15 mouse cellular contexts compared by ENCODE assay signal in genomic region chr9:68782011-68782410, GRCm38 (mm10).
DNase-seq lines count a peak whose midpoint lies in the region; ATAC-seq and TF ChIP-seq lines count a peak whose summit lies in the region.
"Had no signal": no experiment of that assay in that cellular context is flagged by ENCODE, and none has a peak within 500 bp of the region (broad histone marks: within the 10 kb centered on the region; RNA-seq: fewer than 3 reads in every experiment).

No protein-coding gene starts in this region.

- no peak for TF ChIP-seq EP300 in lung, postnatal 0 days (IDR thresholded peaks at IDR 0.05)

- no peak overlapping the region for H3K4me3 ChIP-seq in lung, postnatal 0 days (ENCODE audit: low read depth, low read length)
- H3K4me3 ChIP-seq in heart, embryonic 11.5 days (ENCODE audit: low read depth, low read length): no peak overlapping the region
- no peak overlapping the region for H3K4me3 ChIP-seq in limb, embryonic 10.5 days
- H3K4me3 ChIP-seq: forebrain, embryonic 13.5 days; midbrain, embryonic 15.5 days; stomach, embryonic 15.5 days had no signal

- no peak for TF ChIP-seq CTCF in lung, postnatal 0 days (IDR thresholded peaks at IDR 0.05)

- 55% methylated on average over 8 of the region's 8 CpGs for WGBS in lung, postnatal 0 days
- 54% methylated on average over 8 of the region's 8 CpGs for WGBS in heart, embryonic 11.5 days (ENCODE audit: insufficient replicate concordance)
- WGBS in limb, embryonic 10.5 days: 87% methylated on average over 8 of the region's 8 CpGs

- H3K4me1 ChIP-seq in lung, postnatal 0 days (ENCODE audit: insufficient read depth, low read depth, low read length): no peaks in the 10 kb centered on the region
- H3K4me1 ChIP-seq in heart, embryonic 11.5 days (ENCODE audit: control insufficient read depth, insufficient read depth, low read length): peaks cover 19% of the 10 kb centered on the region
- H3K4me1 ChIP-seq in limb, embryonic 10.5 days: peaks cover 21% of the 10 kb centered on the region
- H3K4me1 ChIP-seq: midbrain, embryonic 15.5 days; stomach, embryonic 15.5 days had no signal

- no peaks in the 10 kb centered on the region for H3K27me3 ChIP-seq in lung, postnatal 0 days (replicated peaks; ENCODE audit: insufficient read depth, low read length)
- no peaks in the 10 kb centered on the region for H3K27me3 ChIP-seq in heart, embryonic 11.5 days (ENCODE audit: control insufficient read depth, insufficient read depth, low read length)
- H3K27me3 ChIP-seq in limb, embryonic 10.5 days (ENCODE audit: low read depth, poor library complexity, severe bottlenecking): no peaks in the 10 kb centered on the region
- H3K27me3 ChIP-seq: forebrain, embryonic 13.5 days; midbrain, embryonic 15.5 days; stomach, embryonic 15.5 days had no signal

- H3K36me3 ChIP-seq in lung, postnatal 0 days (ENCODE audit: insufficient read depth, low read length): no peaks in the 10 kb centered on the region
- no peaks in the 10 kb centered on the region for H3K36me3 ChIP-seq in heart, embryonic 11.5 days (ENCODE audit: control insufficient read depth, insufficient read depth, low read length)
- H3K36me3 ChIP-seq in limb, embryonic 10.5 days: no peaks in the 10 kb centered on the region
- H3K36me3 ChIP-seq: G1E; midbrain, embryonic 15.5 days; stomach, embryonic 15.5 days had no signal

- intact Hi-C loops in gastrocnemius, postnatal 36 days (cut with DNase I): no loop called here

- no peak overlapping the region for H3K9ac ChIP-seq in lung, postnatal 0 days (replicated peaks; ENCODE audit: low read depth)
- peak overlapping the region; percentile 10; the same call in 1 of the 2 replicates for H3K9ac ChIP-seq in heart, embryonic 11.5 days (ENCODE audit: low read depth, low read length)
- H3K9ac ChIP-seq: forebrain, embryonic 13.5 days; midbrain, embryonic 15.5 days; stomach, embryonic 15.5 days had no signal

- ATAC-seq in lung, postnatal 0 days: no peak
- ATAC-seq in heart, embryonic 11.5 days (replicated peaks; ENCODE audit: insufficient number of reproducible peaks, low FRiP score, low TSS enrichment): no peak
- ATAC-seq: forebrain, embryonic 13.5 days; midbrain, embryonic 15.5 days had no signal

- H3K9me3 ChIP-seq in lung, postnatal 0 days (ENCODE audit: low read length): no peaks in the 10 kb centered on the region
- H3K9me3 ChIP-seq in heart, embryonic 11.5 days (replicated peaks; ENCODE audit: control insufficient read depth, low read length): no peaks in the 10 kb centered on the region
- no peaks in the 10 kb centered on the region for H3K9me3 ChIP-seq in limb, embryonic 10.5 days (replicated peaks)
- H3K9me3 ChIP-seq: forebrain, embryonic 13.5 days; midbrain, embryonic 15.5 days; stomach, embryonic 15.5 days had no signal

- H3K4me2 ChIP-seq in lung, postnatal 0 days (replicated peaks; ENCODE audit: low read depth, low read length): no peak overlapping the region
- H3K4me2 ChIP-seq in heart, embryonic 11.5 days: no peak overlapping the region
- H3K4me2 ChIP-seq: forebrain, embryonic 13.5 days; midbrain, embryonic 15.5 days; stomach, embryonic 15.5 days had no signal

- H3K27ac ChIP-seq in lung, postnatal 0 days (ENCODE audit: low read length): no peak overlapping the region
- H3K27ac ChIP-seq in heart, embryonic 11.5 days (ENCODE audit: low read depth, low read length): no peak overlapping the region
- H3K27ac ChIP-seq in limb, embryonic 10.5 days: 0 out of 2 replicates have a peak overlapping the region, but pooled peaks have one; percentile 27
- H3K27ac ChIP-seq: forebrain, embryonic 13.5 days; midbrain, embryonic 15.5 days; stomach, embryonic 15.5 days had no signal

- DNase-seq in lung, postnatal 36 days: peak; percentile 13
- no peak for DNase-seq in lung, postnatal 0 days (ENCODE audit: low spot score)
- peak; percentile 19 to 26 for DNase-seq in gastrocnemius, postnatal 36 days
- no peak for DNase-seq in limb, embryonic 10.5 days (ENCODE audit: low spot score)
- no peak for DNase-seq in adrenal gland, postnatal 14 days
- no peak for DNase-seq in kidney, postnatal 25 days
- DNase-seq: cerebellum, postnatal 10 days; kidney, adult 2 months; lung, adult 2 months; spleen, adult 18-20 months had no signal

Comparison
In these comparisons a context has a peak if more than half of its experiments do, and no peak if none do; other contexts are left out.
1. DNase-seq: peak in lung, postnatal 36 days (single experiment) and gastrocnemius, postnatal 36 days (2 of 2); none in lung, postnatal 0 days (single experiment), limb, embryonic 10.5 days (single experiment), adrenal gland, postnatal 14 days (single experiment) and kidney, postnatal 25 days (0 of 2).